Mouse (Mus musculus) CD4-positive, CD25-positive, alpha-beta regulatory T cell, adult 2 months (primary cell): ENCODE results near the gene Scgb1b29.
"Not testable (repeated sequence)": the region's sequence is repeated elsewhere in the genome, so short reads cannot be mapped to it uniquely, and the experiment has no call there.

ENCODE experiments used
- DNase-seq: peaks from one replicate; pipeline ENCODE4 v3.0.0-alpha.2; 2012; ENCODE audit warnings: low read depth, low spot score

Scgb1b29 gene

DNA sequence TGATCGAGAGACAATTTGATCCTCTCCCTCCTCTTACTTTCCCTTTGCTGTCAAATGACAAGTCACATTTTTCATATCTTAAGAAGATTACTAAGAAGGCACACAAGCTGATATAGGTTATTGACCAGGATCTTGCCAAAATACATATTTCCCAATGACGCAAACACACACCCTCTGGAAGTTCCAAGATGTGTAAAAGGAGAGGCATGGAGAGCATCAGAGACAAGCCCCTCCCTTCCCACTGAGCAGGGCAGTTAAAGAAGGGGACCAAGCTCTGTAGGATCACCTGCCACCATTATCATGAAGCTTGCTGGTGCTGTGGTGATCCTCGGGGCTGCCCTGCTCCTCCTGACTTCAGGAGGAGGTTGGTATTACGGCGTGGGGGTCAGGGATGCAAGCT, at the start of gene Scgb1b29:
Scgb1b29 (plus strand) TSS at position 301 of the 400 bp plus-strand sequence.
- DNase-seq = not testable (repeated sequence)

DNA sequence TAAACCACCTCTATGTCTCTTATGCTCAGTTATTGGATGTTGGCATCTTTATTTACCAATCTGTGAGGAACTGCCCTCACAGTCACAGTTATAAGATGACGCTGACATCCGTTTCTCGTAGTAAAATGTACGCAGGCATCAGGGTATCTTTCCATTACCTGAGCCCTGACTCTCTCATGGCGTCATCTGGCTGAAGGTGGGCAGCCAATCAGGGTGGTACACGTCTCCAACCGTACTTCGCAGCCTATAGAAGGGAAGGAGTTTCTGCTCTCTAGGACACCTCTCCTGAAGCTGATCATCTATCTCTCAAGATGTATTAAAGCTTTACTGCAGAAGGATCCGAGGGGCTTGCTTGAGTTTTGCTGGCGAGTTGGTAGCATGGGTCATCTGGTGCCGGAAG, 12.7 kb upstream of the Scgb1b29 start:
- DNase-seq = not testable (repeated sequence)
